Mouse (Mus musculus) bone marrow macrophage, adult 2 months (primary cell): Measurements from ENCODE around the gene 4930430F08Rik. TPM values are rescaled to one million over a fixed set of nuclear protein-coding genes. Genes with fewer than 3 reads are reported as not detected.
"Not testable (repeated sequence)": the region's sequence is repeated elsewhere in the genome, so short reads cannot be mapped to it uniquely, and the experiment has no call there.

Experiments
- H3K27ac ChIP-seq: 2 replicates; pipeline ENCODE4 v1.5.1; 2012; ENCODE audit warnings: low read depth, low read length; ENCODE audit not compliant: insufficient read depth
- H3K4me1 ChIP-seq: 2 replicates; pipeline ENCODE4 v1.6.1; 2012; ENCODE audit warnings: low read length; ENCODE audit not compliant: control insufficient read depth, insufficient read depth
- H3K4me3 ChIP-seq: 2 replicates; pipeline ENCODE4 v1.5.1; 2012; ENCODE audit warnings: mild to moderate bottlenecking, low read length, moderate library complexity; ENCODE audit not compliant: insufficient read depth
- CTCF ChIP-seq: IDR thresholded peaks from 2 replicates; pipeline ENCODE4 v1.5.1; 2012; ENCODE audit warnings: low read depth, mild to moderate bottlenecking, low read length, moderate library complexity
- POLR2A ChIP-seq: IDR thresholded peaks from 2 replicates; pipeline ENCODE4 v1.6.1; 2012; ENCODE audit warnings: mild to moderate bottlenecking, low read depth, low read length, borderline replicate concordance
- polyA plus RNA-seq: library from polyadenylated mRNA; stranded (reverse); fragments of >200 nt; gene quantifications from 2 replicates; pipeline ENCODE4 v1.2.4, GENCODE M21; 2012; ENCODE audit not compliant: missing spikeins, insufficient read depth, insufficient read length

Gene 4930430F08Rik
- polyA plus RNA-seq, 1 experiment: 8.9 TPM

DNA sequence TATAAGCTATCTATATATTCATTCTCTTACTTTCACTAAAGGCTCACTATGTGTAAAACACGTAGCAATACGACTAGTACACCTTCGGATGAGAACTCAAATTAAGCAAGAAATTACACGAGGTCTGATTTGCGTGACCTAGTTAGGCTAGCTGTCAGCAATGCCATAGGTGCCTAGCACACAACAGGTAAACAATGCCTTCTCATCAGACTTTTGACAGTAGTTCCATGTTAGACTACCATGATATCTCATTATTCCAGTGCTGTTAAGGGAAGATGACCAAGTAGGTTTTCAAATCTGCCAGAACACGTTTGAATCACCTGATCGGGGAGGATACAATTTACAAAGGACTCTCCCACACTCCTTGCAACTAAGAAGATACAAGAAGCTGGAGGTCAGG lies 1.7 kb downstream of the 4930430F08Rik start:
- Histone ChIP-seq H3K4me1 (peaks cover 5% of the 10 kb centered on the region), H3K27ac (no peak overlapping the region), H3K4me3 (peak overlapping the region; percentile 71)
- TF ChIP-seq POLR2A (no peak), CTCF (no peak)

DNA sequence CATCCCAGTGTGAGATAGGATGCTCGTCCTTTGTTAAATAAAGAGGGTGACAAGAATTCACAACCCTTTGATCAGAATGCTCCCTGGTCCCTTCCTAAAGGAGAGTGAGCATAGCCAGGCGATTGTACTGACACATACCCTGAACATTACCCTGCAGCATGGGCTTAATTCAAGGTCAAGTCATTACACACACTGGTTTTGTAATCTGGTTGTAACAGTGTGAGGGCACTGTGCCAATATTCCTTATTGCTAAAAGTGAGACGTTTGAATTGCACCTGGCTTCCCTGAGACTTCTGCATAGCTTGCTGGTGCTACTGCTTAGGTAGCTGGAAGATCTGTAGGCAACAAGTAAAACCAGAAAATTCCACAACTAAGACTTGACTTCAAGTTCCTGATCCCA lies 6.0 kb downstream of the 4930430F08Rik start:
- Histone ChIP-seq H3K4me3 (no peak overlapping the region), H3K27ac (no peak overlapping the region)

DNA sequence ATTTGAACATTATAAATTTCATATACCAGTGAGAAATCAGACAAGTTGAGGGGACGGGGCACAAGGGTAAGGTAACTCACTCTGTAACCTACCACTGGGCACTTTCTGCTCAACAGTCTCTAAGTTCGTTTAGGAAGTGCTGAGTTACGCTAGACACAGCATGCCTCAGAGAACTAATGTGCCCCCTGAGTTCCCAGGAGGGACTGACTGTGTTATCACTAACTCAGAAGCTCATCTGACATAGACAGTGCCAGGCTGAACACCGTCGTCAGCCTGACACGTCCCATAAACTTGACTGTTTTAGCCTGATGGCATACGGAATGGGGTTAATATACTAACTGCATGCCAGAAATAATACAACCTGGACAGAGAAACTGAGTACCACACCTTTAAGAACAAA lies 14.9 kb downstream of the 4930430F08Rik start:
- no peaks in the 10 kb centered on the region for H3K4me1 ChIP-seq
- no peak overlapping the region for H3K27ac ChIP-seq
- TF ChIP-seq CTCF (no peak), POLR2A (no peak)
- H3K4me3 ChIP-seq: no peak overlapping the region

More for the DNA sequence above, 6.0 kb downstream of the 4930430F08Rik start:
- TF ChIP-seq CTCF: no peak
- TF ChIP-seq POLR2A: no peak
- H3K4me1 ChIP-seq: peaks cover 5% of the 10 kb centered on the region

DNA sequence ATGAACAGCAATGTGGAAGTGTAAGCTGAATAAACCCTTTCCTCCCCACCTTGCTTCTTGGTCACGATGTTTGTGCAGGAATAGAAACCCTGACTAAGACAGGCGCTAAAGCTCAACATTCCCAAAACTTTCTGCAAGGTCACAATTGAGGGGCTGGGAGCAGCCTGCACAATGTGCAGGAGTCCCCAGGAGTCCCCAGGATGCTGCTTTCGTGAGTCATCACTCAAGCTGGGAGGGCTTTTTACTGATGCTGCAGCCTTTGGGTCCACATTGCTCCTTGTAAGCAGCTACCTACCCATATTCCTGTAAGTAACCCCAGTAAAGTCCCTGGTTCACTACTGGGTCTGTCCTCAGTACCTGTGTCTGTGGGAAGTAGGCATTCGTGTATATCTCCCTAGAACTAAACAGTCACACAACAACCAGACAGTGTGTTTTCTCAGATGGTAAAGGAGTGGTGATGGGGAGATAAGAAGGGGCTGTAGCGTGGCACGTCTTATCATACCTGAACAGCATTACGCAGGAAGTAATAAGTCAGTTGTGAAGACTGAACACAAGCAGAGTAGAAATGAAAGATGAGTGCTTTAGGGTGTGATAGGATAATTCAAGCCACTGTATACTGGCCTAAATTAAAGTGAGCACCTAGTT lies 15.6 kb downstream of the 4930430F08Rik start:
- no peaks in the 10 kb centered on the region for H3K4me1 ChIP-seq
- H3K27ac ChIP-seq: no peak overlapping the region
- H3K4me3 ChIP-seq: no peak overlapping the region

DNA sequence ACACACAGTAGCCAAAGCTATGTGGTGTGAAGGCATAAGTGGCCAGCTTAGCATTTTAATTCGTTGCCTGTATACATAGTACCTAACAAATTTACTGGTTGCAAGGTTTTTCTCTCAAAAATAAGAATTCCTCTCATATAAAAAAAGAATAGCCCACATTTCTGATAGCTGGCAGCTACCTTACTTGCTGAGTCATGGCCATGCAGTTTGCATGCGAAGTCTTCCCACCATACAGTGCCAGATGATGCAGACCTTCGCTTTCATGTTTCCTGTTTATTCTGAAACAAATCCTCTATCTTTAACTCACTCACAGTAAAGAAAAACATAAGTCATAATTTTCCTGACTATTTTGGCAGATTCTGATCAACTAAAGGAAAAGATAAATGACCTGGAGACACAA lies 18.5 kb downstream of the 4930430F08Rik start:
- H3K4me1 ChIP-seq: no peaks in the 10 kb centered on the region
- no peak for TF ChIP-seq POLR2A
- no peak overlapping the region for H3K27ac ChIP-seq
- H3K4me3 ChIP-seq: no peak overlapping the region

More for the DNA sequence above, 15.6 kb downstream of the 4930430F08Rik start:
- TF ChIP-seq POLR2A (no peak), CTCF (no peak)

DNA sequence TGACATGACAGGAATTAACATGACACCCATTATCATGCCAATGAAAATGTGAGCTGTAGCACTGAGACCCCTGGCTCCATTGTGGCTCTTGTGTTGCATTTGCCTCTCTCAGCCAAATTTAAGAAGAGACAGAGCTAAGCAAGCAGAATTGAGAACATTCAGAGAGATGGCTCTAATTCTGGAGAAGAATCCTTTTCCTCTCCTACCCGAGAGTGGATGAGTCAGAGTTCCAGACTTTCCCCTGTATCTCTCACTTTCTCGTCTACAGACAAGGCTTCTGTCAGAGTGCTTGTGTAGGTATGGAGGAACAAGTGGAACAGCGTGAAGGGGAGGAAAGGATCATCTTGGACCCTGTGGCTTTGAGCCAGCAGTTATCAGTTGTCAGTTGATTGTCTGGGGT lies 26.1 kb downstream of the 4930430F08Rik start:
- H3K4me1 ChIP-seq: no peaks in the 10 kb centered on the region
- no peak for TF ChIP-seq CTCF
- TF ChIP-seq POLR2A: no peak
- H3K4me3 ChIP-seq: no peak overlapping the region
- no peak overlapping the region for H3K27ac ChIP-seq

DNA sequence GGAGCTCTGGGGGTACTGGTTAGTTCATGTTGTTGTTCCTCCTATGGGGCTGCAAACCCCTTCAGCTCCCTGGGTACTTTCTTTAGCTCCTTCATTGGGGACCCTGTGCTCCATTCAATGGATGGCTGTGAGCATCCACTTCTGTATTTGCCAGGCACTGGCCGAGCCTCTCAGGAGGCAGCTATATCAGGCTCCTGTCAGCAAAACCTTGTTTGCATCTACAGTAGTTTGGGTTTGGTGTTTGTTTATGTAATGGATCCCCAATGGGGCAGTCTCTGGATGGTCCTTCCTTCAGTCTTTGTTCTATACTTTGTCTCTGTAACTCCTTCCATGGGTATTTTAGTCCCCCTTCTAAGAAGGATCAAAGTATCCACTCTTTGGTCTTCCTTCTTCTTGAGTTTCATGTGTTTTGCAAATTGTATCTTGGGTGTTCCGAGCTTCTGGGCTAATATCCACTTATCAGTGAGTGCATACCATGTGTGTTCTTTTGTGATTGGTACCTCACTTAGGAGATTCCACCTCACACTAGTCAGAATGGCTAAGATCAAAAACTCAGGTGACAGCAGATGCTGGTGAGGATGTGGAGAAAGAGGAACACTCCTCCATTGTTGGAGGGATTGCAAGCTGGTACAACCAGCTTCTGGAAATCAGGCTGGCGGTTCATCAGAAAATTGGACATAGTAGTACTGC lies 29.9 kb downstream of the 4930430F08Rik start:
- not testable (repeated sequence) for H3K27ac ChIP-seq, H3K4me3 ChIP-seq, H3K4me1 ChIP-seq

DNA sequence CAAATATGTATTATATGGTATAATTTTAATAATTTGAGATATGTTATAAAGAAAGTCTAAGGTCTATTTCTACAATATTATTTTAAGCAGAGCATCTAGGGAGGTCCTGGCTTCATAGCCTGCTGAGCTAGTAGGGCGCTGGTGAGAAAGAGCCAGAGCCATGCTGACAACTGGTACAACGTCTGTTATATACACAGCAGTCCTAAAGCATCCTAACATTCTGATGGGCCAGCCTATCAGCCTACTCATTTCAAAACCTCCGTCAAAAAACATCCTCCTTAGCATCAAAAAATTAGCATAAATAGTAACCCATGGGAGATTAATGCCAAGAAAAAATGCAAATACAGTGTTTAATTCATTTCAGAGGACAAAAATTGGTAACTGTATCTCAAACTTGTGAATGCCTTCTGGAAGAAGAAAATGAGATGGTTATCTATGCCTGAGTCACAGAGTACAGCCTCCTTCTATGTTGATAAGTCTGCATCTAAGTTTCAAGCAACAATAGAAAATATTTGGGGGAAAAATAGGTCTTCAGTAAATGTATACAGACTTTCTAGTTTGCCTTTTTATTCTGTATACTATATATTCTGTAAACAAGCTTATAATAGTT lies 33.6 kb downstream of the 4930430F08Rik start:
- TF ChIP-seq CTCF (no peak), POLR2A (no peak)
- no peak overlapping the region for H3K4me3 ChIP-seq

DNA sequence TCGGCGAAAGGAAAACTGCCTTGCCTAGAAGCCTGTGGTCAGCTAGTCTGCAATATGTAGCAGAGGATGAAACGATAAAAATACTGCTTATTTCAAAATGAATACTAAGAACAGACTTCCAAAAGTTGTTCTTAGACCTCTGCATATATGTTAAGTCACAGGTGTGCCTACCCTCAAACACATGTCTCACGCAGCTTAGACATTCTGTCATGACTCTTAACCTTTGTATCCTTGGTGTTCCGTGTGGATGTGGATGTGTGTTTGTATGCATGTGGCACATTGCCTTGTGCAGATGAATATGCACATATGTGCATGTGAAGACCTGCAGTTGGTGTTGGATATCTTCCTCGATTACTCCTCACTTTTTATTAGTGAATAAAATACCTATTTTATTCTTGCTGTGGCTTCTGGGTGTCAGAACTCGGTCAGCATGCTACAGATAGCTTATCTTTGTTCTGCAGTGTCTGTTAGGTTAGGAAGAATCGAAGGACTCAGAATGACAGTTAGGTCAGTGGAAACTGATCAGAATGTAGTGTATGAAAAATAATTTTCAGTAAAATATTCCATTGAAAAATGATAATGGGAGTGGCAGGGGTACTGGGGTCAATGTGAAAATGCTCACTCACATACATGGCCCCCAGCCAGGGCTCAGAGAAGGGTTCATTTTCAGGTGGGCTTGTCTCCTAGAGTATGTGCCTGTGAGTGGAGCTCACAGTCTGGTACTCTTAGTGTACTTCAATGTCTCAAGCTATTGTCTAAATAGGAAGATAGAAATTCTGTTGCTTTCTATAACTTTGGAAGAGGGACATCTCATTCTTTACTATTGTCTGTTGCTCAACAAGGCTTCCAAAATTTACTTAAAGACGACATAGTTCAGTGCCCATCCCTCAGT lies 65.5 kb downstream of the 4930430F08Rik start:
- TF ChIP-seq POLR2A (no peak), CTCF (no peak)
- Histone ChIP-seq H3K4me3 (no peak overlapping the region), H3K4me1 (no peaks in the 10 kb centered on the region), H3K27ac (no peak overlapping the region)

More for the DNA sequence above, 33.6 kb downstream of the 4930430F08Rik start:
- no peak overlapping the region for H3K27ac ChIP-seq
- H3K4me1 ChIP-seq: peaks cover 3% of the 10 kb centered on the region; the same call in 1 of the 2 replicates

DNA sequence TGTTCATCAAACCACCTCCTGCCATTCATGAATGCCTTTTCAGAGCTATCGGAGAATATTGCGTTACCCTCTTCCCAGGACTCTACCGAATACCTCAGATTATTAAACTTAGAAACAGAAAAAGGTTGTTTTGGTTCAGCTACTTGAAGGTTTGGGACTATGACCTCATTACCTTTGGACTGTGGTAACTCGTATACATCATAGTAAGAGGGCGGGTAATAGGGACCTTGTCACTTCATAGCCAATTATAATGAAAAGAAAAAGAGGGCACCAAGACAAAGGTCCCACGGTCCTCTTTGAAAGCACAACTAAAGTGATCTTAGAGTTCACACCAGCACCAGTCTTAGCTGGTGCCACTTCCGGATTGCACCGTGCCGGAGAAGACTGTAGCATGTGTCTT lies 67.9 kb downstream of the 4930430F08Rik start:
- Histone ChIP-seq H3K4me3 (no peak overlapping the region), H3K27ac (no peak overlapping the region), H3K4me1 (no peaks in the 10 kb centered on the region)
- TF ChIP-seq POLR2A (no peak), CTCF (no peak)

Other genes starting within 250 kb of the 4930430F08Rik start
- not detected in 2 replicates for gene Gm4302, start 249.6 kb downstream of the 4930430F08Rik start, polyA plus RNA-seq
- not detected in 2 replicates for gene Gm4303, start 244.5 kb downstream of the 4930430F08Rik start, polyA plus RNA-seq
- gene Gm4305, start 239.3 kb downstream of the 4930430F08Rik start, polyA plus RNA-seq: not detected in 2 replicates
- not detected in 2 replicates for gene Gm4307, start 229.1 kb downstream of the 4930430F08Rik start, polyA plus RNA-seq
- not detected in 2 replicates for gene Gm4312, start 207.9 kb downstream of the 4930430F08Rik start, polyA plus RNA-seq
- 13.3 and 14.5 TPM in 2 replicates for gene Tmtc3, start 103.1 kb downstream of the 4930430F08Rik start, polyA plus RNA-seq
- 7.5 and 9.8 TPM in 2 replicates for gene Cep290, start 102.9 kb downstream of the 4930430F08Rik start, polyA plus RNA-seq
- gene 1700017N19Rik, start 61 bp upstream of the 4930430F08Rik start, polyA plus RNA-seq: not detected in 2 replicates